11 mouse cellular contexts compared by ENCODE assay signal in genomic region chr2:152586926-152587560, GRCm38 (mm10). TPM values are rescaled to one million over a fixed set of nuclear protein-coding genes. Genes with fewer than 3 reads are reported as not detected.
DNase-seq lines count a peak whose midpoint lies in the region; ATAC-seq lines count a peak whose summit lies in the region.
"Had no signal": no experiment of that assay in that cellular context is flagged by ENCODE, and none has a peak within 500 bp of the region (broad histone marks: within the 10 kb centered on the region; RNA-seq: fewer than 3 reads in every experiment).

No protein-coding gene starts in this region.

- no peaks in the 10 kb centered on the region for H3K9me3 ChIP-seq in midbrain, embryonic 10.5 days (replicated peaks)
- no peaks in the 10 kb centered on the region for H3K9me3 ChIP-seq in midbrain, embryonic 13.5 days
- no peaks in the 10 kb centered on the region for H3K9me3 ChIP-seq in forebrain, embryonic 13.5 days (replicated peaks)

- 73% methylated on average over 4 of the region's 4 CpGs for WGBS in midbrain, embryonic 10.5 days
- WGBS in midbrain, embryonic 13.5 days: 76% methylated on average over 4 of the region's 4 CpGs
- 74% methylated on average over 4 of the region's 4 CpGs for WGBS in forebrain, embryonic 13.5 days

- H3K36me3 ChIP-seq in midbrain, embryonic 10.5 days: no peaks in the 10 kb centered on the region
- H3K36me3 ChIP-seq in midbrain, embryonic 13.5 days: no peaks in the 10 kb centered on the region
- no peaks in the 10 kb centered on the region for H3K36me3 ChIP-seq in forebrain, embryonic 13.5 days (ENCODE audit: poor library complexity, severe bottlenecking)

- H3K4me1 ChIP-seq in midbrain, embryonic 10.5 days: no peaks in the 10 kb centered on the region
- H3K4me1 ChIP-seq in midbrain, embryonic 13.5 days (replicated peaks): no peaks in the 10 kb centered on the region; the same call in 1 of the 2 replicates
- H3K4me1 ChIP-seq in forebrain, embryonic 13.5 days: 0 out of 2 replicates have a peak, but pooled peaks cover 8% of the 10 kb centered on the region

- H3K4me3 ChIP-seq in midbrain, embryonic 10.5 days: no peak overlapping the region
- no peak overlapping the region for H3K4me3 ChIP-seq in midbrain, embryonic 13.5 days (replicated peaks)
- H3K4me3 ChIP-seq in forebrain, embryonic 13.5 days: no peak overlapping the region

- H3K9ac ChIP-seq in midbrain, embryonic 13.5 days (replicated peaks): no peak overlapping the region
- no peak overlapping the region for H3K9ac ChIP-seq in forebrain, embryonic 13.5 days

- H3K27me3 ChIP-seq in midbrain, embryonic 10.5 days (ENCODE audit: low read depth, poor library complexity, severe bottlenecking): no peaks in the 10 kb centered on the region
- no peaks in the 10 kb centered on the region for H3K27me3 ChIP-seq in midbrain, embryonic 13.5 days
- no peaks in the 10 kb centered on the region for H3K27me3 ChIP-seq in forebrain, embryonic 13.5 days

- intact Hi-C loops in heart, postnatal 10 days (cut with DNase I): loop anchor here (5.0 kb wide), 1 partner anchor 115 kb away; no protein-coding TSS in a partner anchor
- intact Hi-C loops in heart, postnatal 36 days (cut with DNase I): loop anchor here (5.0 to 10.0 kb wide), 2 partner anchors 135 to 192 kb away; partner anchors contain the start of gene Sox12

- DNase-seq in heart, postnatal 10 days: peak; percentile 17 to 45
- DNase-seq in heart, postnatal 36 days: no peak
- DNase-seq in midbrain, embryonic 10.5 days (ENCODE audit: low spot score): peak; percentile 17
- peak; percentile 28 for DNase-seq in adipocyte (ENCODE audit: low spot score)
- DNase-seq in natural killer cell, adult 2 months (ENCODE audit: low spot score in 2 of 2): no peak

- ATAC-seq in midbrain, embryonic 13.5 days: no peak
- peak; percentile 86 for ATAC-seq in megakaryocyte progenitor cell, adult 5-6 weeks (replicated peaks; ENCODE audit: poor library complexity)
- ATAC-seq in forebrain, embryonic 13.5 days: no peak

- no peak overlapping the region for H3K27ac ChIP-seq in midbrain, embryonic 10.5 days (replicated peaks)
- no peak overlapping the region for H3K27ac ChIP-seq in midbrain, embryonic 13.5 days
- H3K27ac ChIP-seq in forebrain, embryonic 13.5 days: no peak overlapping the region

- no peak overlapping the region for H3K4me2 ChIP-seq in midbrain, embryonic 13.5 days (replicated peaks)
- H3K4me2 ChIP-seq in forebrain, embryonic 13.5 days: no peak overlapping the region

RNA-seq across cellular contexts. Expression of gene Defb19, which starts 6.9 kb away (rescaled TPM):
- not detected for total RNA-seq in heart, postnatal 10 days (2021)
- not detected for total RNA-seq in heart, postnatal 36 days (2021)
- polyA plus RNA-seq in midbrain, embryonic 10.5 days (2016; fragmentation: Nextera tagmentation; extraction: Ambion mirVana): not detected in 2 replicates
- not detected in 2 replicates for polyA plus RNA-seq in midbrain, embryonic 13.5 days (2015; fragmentation: Nextera tagmentation; extraction: Ambion mirVana)
- total RNA-seq in megakaryocyte progenitor cell, adult 5-6 weeks (2015): not detected in 2 replicates
- total RNA-seq in megakaryocyte progenitor cell, adult 5-6 weeks (2017): not detected in 2 replicates
- polyA plus RNA-seq in forebrain, embryonic 13.5 days (2015; fragmentation: Nextera tagmentation; extraction: Ambion mirVana): not detected in 2 replicates
- total RNA-seq: layer of hippocampus, adult 18-20 months had no signal
- polyA plus RNA-seq: frontal cortex, adult 2 months had no signal

RNA-seq across cellular contexts. Expression of gene Defb45, which starts 12.2 kb away (rescaled TPM):
- not detected for total RNA-seq in heart, postnatal 10 days (2021)
- not detected for total RNA-seq in heart, postnatal 36 days (2021)
- polyA plus RNA-seq in midbrain, embryonic 10.5 days (2016; fragmentation: Nextera tagmentation; extraction: Ambion mirVana): not detected in 2 replicates
- polyA plus RNA-seq in midbrain, embryonic 13.5 days (2015; fragmentation: Nextera tagmentation; extraction: Ambion mirVana): not detected in 2 replicates
- not detected in 2 replicates for total RNA-seq in megakaryocyte progenitor cell, adult 5-6 weeks (2015)
- total RNA-seq in megakaryocyte progenitor cell, adult 5-6 weeks (2017): not detected in 2 replicates
- not detected in 2 replicates for polyA plus RNA-seq in forebrain, embryonic 13.5 days (2015; fragmentation: Nextera tagmentation; extraction: Ambion mirVana)
- total RNA-seq: adrenal gland, postnatal 36 days; layer of hippocampus, adult 18-20 months had no signal
- polyA plus RNA-seq: frontal cortex, adult 2 months had no signal

RNA-seq across cellular contexts. Expression of gene Defb21, which starts 14.5 kb away (rescaled TPM):
- not detected for total RNA-seq in heart, postnatal 10 days (2021)
- not detected for total RNA-seq in heart, postnatal 36 days (2021)
- polyA plus RNA-seq in midbrain, embryonic 10.5 days (2016; fragmentation: Nextera tagmentation; extraction: Ambion mirVana): not detected in 2 replicates
- not detected in 2 replicates for polyA plus RNA-seq in midbrain, embryonic 13.5 days (2015; fragmentation: Nextera tagmentation; extraction: Ambion mirVana)
- not detected in 2 replicates for total RNA-seq in megakaryocyte progenitor cell, adult 5-6 weeks (2015)
- total RNA-seq in megakaryocyte progenitor cell, adult 5-6 weeks (2017): not detected in 2 replicates
- polyA plus RNA-seq in forebrain, embryonic 13.5 days (2015; fragmentation: Nextera tagmentation; extraction: Ambion mirVana): not detected in 2 replicates
- total RNA-seq: adrenal gland, postnatal 36 days; layer of hippocampus, adult 18-20 months had no signal
- polyA plus RNA-seq: frontal cortex, adult 2 months had no signal

RNA-seq across cellular contexts. Expression of gene Defb36, which starts 17.1 kb away (rescaled TPM):
- total RNA-seq in heart, postnatal 10 days (2021): not detected
- not detected for total RNA-seq in heart, postnatal 36 days (2021)
- not detected in 2 replicates for polyA plus RNA-seq in midbrain, embryonic 10.5 days (2016; fragmentation: Nextera tagmentation; extraction: Ambion mirVana)
- polyA plus RNA-seq in midbrain, embryonic 13.5 days (2015; fragmentation: Nextera tagmentation; extraction: Ambion mirVana): not detected in 2 replicates
- total RNA-seq in megakaryocyte progenitor cell, adult 5-6 weeks (2015): not detected in 2 replicates
- not detected in 2 replicates for total RNA-seq in megakaryocyte progenitor cell, adult 5-6 weeks (2017)
- not detected in 2 replicates for polyA plus RNA-seq in forebrain, embryonic 13.5 days (2015; fragmentation: Nextera tagmentation; extraction: Ambion mirVana)
- total RNA-seq: layer of hippocampus, adult 18-20 months had no signal
- polyA plus RNA-seq: frontal cortex, adult 2 months had no signal

RNA-seq across cellular contexts. Expression of gene Gm17416, which starts 17.9 kb away (rescaled TPM):
- total RNA-seq in heart, postnatal 10 days (2021): not detected
- not detected for total RNA-seq in heart, postnatal 36 days (2021)
- not detected in 2 replicates for polyA plus RNA-seq in midbrain, embryonic 10.5 days (2016; fragmentation: Nextera tagmentation; extraction: Ambion mirVana)
- polyA plus RNA-seq in midbrain, embryonic 13.5 days (2015; fragmentation: Nextera tagmentation; extraction: Ambion mirVana): not detected in 2 replicates
- total RNA-seq in megakaryocyte progenitor cell, adult 5-6 weeks (2015): not detected in 2 replicates
- total RNA-seq in megakaryocyte progenitor cell, adult 5-6 weeks (2017): not detected in 2 replicates
- polyA plus RNA-seq in forebrain, embryonic 13.5 days (2015; fragmentation: Nextera tagmentation; extraction: Ambion mirVana): not detected in 2 replicates
- total RNA-seq: adrenal gland, postnatal 36 days; layer of hippocampus, adult 18-20 months had no signal
- polyA plus RNA-seq: frontal cortex, adult 2 months had no signal

Comparison
In these comparisons a context has a peak if more than half of its experiments do, and no peak if none do; other contexts are left out.
1. DNase-seq: peak in heart, postnatal 10 days (2 of 2), midbrain, embryonic 10.5 days (single experiment) and adipocyte (single experiment); none in heart, postnatal 36 days (0 of 2) and natural killer cell, adult 2 months (0 of 2).